Mouse (Mus musculus): Measurements from ENCODE around the gene Mfn2.

- TF ChIP-seq CTCF (IDR thresholded peaks at IDR 0.05; ENCODE audit: insufficient read depth, low read depth, low read length): no peak
- TF ChIP-seq POLR2A (IDR thresholded peaks at IDR 0.05; ENCODE audit: insufficient read depth, low read depth, low read length): no peak
Observed at GRCm38 (mm10) chr4:147895815-147896330, 8.6 kb downstream of the Mfn2 start.
